Mouse (Mus musculus) liver, adult 10 weeks (tissue): Measurements from ENCODE around the gene Lama5. TPM values are rescaled to one million over a fixed set of nuclear protein-coding genes. Genes with fewer than 3 reads are reported as not detected.

ENCODE experiments used
- polyA plus RNA-seq: library from polyadenylated mRNA; stranded (reverse); fragments of 350-450 nt; fragmentation: Illumina TruSeq; extraction: RNeasy Lipid Tissue Mini Kit (QIAGEN cat#74804); gene quantifications from one replicate; pipeline ENCODE4 v1.2.3, GENCODE M21; 2014; ENCODE audit warnings: low read depth, low replicate concordance

Gene Lama5
- polyA plus RNA-seq: 0.26 TPM

GRCm38 (mm10) chr2:180225762-180226378 lies at the start of gene Lama5:
Gene Lama5, minus strand, starts transcription at chr2:180225859.

GRCm38 (mm10) chr2:180273394-180274244 lies 48.0 kb upstream of the Lama5 start, which contains the start of gene Cables2:
Gene Cables2, minus strand, starts transcription at chr2:180273496.

GRCm38 (mm10) chr2:180257001-180257521 lies 31.4 kb upstream of the Lama5 start, which contains the start of gene Rps21:
Gene Rps21, plus strand, starts transcription at chr2:180257377.

GRCm38 (mm10) chr2:180170806-180171521 lies 54.7 kb downstream of the Lama5 start, which contains the start of gene Adrm1:
Gene Adrm1, plus strand, starts transcription at chr2:180171485.

Other genes with a start within 250 kb of the Lama5 start
- 7.1 TPM for gene Taf4, start 249.2 kb downstream of the Lama5 start, polyA plus RNA-seq
- 19.6 TPM for gene Lsm14b, start 200.9 kb downstream of the Lama5 start, polyA plus RNA-seq
- gene Psma7, start 183.4 kb downstream of the Lama5 start, polyA plus RNA-seq: 59.1 TPM
- gene Ss18l1, start 183.3 kb downstream of the Lama5 start, polyA plus RNA-seq: 4.0 TPM
- 1.9 TPM for gene Mtg2, start 155.3 kb downstream of the Lama5 start, polyA plus RNA-seq
- gene Hrh3, start 121.4 kb downstream of the Lama5 start, polyA plus RNA-seq: not detected
- gene Osbpl2, start 106.6 kb downstream of the Lama5 start, polyA plus RNA-seq: 25.0 TPM
- 20.7 TPM for gene Adrm1, start 54.4 kb downstream of the Lama5 start, polyA plus RNA-seq
- gene Rps21, start 31.5 kb upstream of the Lama5 start, polyA plus RNA-seq: 101 TPM
- 11.5 TPM for gene Cables2, start 47.6 kb upstream of the Lama5 start, polyA plus RNA-seq
- not detected for gene Rbbp8nl, start 64.0 kb upstream of the Lama5 start, polyA plus RNA-seq
- gene Gata5, start 108.8 kb upstream of the Lama5 start, polyA plus RNA-seq: not detected
- gene Slco4a1, start 230.4 kb upstream of the Lama5 start, polyA plus RNA-seq: not detected